Mouse (Mus musculus) CD8-positive naive resting alpha-beta T cell, adult 2 months (primary cell): Measurements from ENCODE around the gene Cd151.
"Not testable (repeated sequence)": the region's sequence is repeated elsewhere in the genome, so short reads cannot be mapped to it uniquely, and the experiment has no call there.

Source experiments
- DNase-seq, 2 experiments: peaks; one replicate each; pipeline ENCODE4 v3.0.0; 2022; ENCODE audit warnings: low read depth in 2 of 2, low spot score in 2 of 2

Gene Cd151

DNA sequence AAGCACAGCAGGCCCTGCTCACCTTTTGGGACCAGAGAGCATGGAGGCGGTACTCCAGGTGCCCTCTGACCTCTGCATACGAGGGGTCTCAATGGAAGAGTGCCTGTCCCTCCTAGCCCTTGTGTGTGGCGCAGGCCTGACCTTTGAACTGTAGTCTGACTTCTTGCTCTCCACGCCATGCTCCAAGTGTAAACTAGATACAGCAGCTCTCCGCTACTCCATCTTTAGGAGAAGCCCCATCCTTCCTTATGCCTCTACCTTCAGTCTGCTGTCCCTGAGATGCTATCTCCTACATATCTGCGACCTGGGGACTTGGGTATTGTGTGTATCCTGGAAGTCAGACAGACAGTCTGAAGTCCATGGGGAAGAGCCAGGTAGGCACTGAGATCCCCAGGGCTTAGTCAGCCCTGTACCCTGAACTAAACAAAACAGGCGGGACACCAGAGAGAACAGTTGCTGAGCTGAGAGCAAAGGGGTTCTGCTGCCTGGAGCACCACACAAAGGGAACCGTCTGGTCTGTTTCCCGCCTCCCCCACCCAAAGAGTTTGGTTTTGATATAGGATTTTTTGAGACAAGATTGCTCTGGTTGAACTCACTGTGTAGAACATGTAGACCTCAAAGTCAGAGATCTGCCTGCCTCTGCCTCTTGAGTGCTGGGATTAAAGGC lies 31.2 kb upstream of the Cd151 start:
- DNase-seq = no peak

DNA sequence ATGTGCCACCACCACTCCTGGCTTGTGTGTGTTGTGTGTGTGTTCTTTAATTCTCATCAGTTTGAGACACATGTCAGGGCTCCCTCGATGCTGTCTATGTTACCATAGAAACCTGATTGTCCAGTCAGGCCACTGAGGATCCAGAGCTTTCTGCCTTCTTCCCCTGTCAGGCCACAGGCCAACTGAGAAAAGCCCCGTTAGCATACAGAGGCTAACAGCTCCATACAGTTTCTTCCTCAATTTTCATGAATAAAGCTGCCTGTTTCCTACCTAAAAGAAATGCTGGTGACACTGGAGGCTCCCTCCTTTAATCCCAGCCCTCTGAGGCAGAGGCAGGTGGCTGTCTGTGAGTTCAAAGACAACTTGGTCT lies 30.7 kb upstream of the Cd151 start:
- no peak for DNase-seq

DNA sequence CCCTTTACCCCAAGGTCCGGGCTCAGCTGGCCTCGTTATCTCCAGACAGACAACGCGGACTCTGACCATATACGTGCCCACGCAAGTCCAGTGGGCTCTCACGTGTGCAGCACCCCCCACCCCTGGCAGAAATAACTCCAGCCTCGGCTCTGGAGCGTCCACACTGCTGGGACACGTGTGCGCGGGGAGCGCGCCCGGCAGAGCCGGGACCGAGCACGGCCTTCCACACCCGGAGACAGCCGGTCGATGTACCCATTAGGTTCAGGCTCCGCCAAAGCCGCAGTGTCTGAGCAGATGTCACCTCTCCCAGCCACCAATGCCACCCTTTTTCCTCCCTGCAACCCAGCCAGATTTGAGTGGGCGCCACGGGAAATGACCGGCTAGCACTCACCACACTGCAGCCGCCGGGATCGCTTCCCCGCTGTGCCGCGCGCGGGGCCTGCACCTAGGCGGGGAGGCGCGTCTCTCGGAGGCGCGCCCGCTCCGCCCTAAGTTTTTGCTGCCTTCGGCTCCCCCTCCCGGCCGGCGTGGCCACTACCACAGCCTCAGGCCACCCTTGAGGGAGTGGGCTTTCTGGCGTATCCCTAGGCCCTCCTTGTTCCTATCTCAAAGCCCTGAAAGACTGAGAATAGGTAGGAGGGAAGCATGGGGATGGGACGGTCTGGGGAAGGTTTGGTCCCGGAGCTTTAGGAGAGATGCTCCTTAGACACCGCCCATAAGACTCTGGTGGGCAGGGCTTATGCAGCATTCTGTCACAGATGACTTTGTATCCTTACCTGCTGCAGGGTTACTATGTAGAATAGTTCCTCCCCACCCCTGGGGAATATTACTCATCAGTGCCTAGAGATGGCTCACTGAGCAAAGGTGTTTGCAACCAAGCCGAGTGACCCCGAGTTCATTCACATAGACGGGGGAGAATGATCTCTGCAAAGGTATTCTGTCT lies 29.7 kb upstream of the Cd151 start, which contains the start of gene Slc25a22:
Gene Slc25a22, minus strand, starts transcription at position 715 of the 943 bp plus-strand sequence.
- peak; percentile 72 to 80 for DNase-seq

DNA sequence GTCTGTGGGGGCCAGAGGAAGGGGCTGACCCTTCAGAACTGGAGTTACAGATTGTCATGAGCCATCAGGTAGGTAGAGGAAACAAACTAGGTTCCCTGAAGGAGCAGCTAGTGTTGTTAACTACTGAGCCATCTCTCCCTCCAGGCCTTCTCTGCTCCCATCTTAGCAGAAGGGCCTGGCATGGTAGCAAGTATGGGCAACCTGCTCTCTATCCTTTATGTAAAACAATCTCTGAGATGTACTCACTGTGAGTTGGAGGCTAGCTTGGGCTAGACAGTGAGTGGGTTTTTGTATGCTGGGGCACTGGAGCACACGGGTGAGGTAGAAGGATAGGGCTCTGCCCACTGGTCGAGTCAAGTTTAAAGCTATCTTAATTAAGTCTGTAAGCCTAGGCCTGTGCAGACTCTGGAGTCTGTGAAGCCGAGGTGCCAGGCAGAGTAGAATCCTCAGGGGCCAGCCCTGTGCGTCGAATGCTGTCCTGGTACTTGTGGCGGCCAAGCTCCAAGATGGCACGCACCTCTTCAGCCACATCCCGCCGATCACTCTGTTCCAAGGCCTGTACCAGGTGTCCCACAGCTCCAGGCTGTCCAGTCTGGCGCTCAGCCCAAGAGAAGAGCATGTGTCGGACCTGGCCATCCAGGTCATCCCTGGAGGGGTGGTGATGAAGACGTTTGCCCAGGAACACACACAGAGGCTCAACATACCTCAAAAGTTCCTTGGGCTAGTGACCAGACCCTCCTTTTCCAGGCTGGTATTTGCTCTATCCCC lies 28.8 kb upstream of the Cd151 start:
- DNase-seq = no peak

DNA sequence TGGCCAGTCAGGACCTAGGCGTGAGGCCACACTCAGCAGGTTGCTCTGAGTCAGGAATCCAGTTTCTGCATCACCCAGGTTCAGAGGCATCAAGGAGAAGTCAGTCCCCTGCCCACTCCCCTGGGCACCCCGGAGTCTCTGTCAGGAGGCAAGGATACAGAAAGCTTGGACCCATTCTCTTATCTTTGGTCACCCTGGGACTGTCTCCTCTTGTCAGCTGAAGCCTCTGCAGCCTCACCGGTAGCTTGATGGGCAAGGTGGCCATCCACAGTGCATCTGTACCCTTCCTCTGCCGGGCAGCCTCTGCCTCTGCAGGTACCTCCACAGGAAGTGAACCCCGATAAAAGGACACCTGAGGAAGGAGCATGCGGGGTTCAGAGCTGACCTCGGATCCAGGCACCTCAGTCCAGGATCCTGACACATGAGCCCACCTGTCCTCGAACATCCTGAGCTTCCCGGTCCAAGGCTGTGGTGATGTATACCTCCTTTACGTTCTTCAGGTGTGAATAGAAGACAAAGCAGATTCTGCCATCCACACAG lies 28.0 kb upstream of the Cd151 start:
- no peak for DNase-seq

DNA sequence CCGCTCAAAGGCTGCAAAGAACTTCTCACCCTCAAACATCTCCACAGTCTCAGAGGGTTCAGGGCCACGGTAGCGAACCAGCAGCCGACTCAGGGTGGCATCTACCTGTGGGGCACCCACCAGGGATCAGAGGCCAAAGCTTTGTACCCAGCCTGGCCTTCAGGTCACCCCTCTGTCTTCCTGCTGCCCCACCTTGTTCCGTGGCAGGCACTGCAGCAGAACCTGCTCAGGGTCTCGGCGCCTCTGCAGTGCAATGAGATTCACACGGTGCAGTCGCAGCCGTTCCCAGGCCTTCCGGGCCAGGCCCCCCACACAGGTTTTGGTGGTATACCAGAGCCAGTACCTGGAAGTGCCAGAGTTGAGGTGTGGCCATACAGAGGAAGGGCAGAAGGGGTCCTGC lies 27.4 kb upstream of the Cd151 start:
- DNase-seq = no peak

DNA sequence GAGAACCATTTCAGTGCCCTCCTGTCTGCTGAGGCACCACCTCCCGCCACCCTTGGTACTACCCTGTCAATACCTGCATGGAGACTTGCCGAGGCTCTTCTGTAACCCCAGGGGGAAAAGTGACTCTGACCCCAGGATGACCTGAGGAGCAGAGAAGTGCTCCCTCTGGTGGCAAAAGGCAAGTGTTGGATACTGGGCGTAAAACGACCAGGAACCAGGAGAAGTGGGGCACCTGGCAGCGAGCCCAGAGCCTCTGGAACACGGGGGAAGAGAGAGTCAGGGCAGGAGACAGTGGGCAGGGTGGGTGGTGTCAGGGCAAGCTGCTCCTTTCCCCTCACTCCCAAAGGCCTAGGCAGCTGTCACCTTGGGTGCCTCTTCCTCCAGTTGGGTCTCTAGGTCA lies 26.6 kb upstream of the Cd151 start:
- no peak for DNase-seq

DNA sequence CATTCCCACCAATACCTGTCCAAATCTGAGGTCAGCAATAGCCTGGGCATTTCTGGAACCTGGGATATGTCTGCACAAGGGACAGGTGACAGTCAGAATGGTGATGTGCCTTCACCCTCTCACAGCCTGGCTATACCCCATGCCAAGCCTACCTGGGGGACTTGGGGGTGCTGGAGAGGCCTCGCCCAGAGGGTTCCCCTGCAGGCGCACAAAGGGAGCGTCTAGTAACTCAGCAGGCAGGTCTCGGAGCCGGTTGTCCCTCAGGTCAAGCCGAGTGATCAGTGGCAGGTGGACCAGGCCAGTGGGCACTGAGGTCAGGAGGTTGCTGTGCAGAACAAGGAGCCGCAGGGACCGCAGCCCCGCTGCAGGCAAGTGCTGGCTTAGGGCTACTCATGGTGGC lies 25.7 kb upstream of the Cd151 start:
- no peak for DNase-seq

DNA sequence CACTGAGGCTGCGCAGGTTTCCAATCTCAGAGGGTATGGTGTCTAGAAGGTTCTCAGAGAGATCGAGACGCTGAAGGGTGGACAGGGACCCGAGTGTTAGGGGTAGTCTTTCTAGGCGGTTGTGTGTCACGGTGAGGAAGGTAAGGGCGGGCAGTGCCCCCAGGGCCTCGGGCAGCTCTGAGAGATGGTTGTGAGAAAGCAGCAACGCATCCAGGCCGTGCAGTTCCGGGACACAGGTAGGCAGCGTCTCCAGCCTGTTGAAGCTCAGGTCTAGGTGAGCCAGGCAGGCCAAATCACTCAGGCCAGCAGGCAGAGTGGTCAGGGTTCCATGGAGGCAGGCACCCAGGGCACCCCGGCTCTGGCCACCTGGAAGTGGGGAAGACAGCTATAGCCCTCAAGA lies 25.0 kb upstream of the Cd151 start:
- no peak for DNase-seq

DNA sequence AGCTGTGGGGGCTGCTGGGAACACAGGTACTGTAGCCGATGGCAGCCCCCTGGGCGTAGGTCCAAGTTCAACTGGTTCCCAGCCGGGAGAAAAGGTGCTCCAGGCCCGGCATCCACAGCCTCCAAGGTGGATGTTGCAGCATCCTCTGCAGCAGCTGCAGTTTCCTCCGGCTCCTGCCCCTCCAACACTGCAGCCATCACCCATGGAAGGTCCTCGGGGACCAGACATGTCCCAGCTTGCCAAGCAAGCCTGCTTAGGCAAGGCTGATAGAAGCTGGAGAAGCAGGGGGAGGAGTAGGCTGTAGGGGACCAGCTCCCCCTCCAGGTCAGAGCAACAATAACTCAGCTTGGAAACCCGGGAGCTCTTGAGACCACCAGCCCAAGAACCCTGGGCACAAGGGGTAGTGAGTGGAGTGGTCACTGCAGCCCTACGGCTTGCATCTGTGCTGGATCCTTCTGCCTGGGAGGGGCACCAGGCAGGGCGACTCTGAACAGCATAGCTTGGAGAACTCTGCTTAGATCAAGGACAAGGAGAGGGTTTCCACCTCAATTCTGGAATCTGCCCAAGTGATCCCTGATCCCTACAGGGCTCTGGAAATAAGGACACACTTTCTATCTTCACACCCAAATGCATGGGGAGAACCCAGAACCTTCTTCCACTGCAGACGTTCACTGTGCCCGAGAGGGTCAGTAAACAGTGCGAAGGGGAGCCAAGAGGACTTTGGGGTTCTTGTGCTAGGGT lies 23.9 kb upstream of the Cd151 start:
- DNase-seq = no peak

DNA sequence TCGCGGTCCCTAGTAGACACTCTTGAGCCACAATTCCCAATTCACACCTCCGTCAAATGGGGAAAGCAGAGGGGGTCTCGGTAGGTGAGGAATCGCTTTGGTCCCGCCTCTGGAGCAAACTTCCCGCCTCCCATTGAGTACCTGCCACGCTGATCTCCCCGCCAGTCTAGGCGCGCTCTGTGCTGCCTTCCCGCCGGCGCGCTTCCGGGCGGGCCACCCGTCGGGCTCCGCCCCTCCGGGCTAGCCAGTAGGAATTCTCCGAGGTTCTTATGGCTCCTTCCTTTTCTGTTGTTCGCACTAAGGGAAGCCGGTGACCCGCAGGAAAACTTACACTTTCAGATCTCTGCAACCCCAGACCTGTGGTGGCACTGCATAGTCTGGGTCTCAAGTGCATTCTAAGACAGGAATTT lies 23.4 kb upstream of the Cd151 start, which contains the start of gene Pidd1:
Gene Pidd1, minus strand, starts transcription at position 198 of the 410 bp plus-strand sequence.
- no peak for DNase-seq

DNA sequence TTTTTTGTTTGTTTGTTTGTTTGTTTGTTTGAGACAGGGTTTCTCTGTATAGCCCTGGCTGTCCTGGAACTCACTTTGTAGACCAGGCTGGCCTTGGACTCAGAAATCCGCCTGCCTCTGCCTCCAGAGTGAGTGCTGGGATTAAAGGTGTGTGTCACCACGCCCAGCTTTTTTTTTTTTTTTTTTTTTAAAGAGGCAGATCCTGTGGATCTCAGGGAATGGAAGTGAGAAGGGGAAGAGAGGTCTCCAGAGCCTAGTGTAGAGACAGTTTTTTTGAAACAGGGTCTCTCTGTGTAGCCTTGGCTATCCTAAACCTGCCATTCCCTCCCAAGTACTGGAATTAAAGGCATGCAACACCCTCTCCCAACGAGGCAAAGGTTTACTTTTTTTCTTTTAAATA lies 20.8 kb upstream of the Cd151 start:
- not testable (repeated sequence) for DNase-seq

DNA sequence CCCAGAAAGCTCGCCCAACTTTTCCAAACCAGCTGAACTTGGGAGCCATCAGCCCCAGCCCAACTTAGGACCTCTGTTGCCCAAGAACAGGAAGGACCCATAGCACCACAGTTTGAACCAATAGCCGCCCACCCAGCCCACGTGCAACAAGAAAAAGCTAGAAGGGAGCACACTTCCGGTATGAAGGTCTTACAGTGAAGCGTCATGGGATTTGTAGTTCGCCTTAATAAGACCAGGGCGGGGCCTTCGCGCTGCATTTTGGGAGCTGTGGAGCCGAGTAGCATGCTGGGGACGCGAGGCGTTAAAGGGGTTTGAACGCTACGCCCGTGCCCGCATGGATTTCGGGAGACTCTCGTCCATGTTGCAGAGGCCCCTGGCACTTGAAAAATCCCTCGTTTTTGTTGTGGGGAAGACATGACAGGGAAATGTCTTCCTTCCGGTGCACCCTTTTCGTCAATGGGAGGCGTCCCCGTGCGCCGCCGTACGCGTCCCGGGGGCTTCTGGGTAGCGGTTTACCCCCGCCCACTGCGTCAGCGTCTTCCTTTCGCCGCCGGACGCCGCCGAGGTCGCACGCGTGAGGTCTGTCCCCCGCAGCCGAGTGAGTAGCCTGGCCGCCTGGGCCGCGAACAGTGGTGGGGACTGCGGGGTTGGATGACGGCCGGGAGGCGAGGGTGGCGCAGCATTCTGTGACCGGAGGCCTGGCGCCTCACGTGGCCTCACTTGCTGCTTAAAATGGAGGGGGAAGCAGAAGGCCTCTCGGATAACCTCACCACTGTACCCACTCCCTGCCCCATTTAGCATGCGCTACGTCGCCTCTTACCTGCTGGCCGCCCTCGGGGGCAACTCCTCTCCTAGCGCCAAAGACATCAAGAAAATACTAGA lies 19.8 kb upstream of the Cd151 start, which contains the start of gene Rplp2:
Gene Rplp2, plus strand, starts transcription at position 261 of the 882 bp plus-strand sequence.
- DNase-seq = peak; percentile 85 to 93

DNA sequence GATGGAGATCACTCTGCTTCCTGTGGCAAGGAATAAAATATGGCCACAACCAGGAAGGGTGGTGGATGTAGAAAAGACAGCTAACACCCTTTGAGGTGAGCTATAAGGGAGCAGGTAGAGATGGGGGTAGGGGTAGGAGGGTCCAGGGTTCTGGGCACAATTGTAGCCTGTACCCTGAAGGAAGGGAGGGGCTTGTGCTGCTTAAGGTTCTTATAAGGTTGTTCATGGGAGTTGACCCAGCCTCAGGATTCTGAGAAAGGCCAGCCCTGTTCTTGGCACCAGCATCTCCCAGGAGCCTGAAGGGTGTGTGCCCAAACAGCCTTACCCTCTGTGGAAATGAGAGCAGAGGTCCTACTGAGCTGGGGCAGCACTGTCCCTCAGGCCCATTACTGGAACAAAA lies 15.3 kb upstream of the Cd151 start:
- no peak for DNase-seq

DNA sequence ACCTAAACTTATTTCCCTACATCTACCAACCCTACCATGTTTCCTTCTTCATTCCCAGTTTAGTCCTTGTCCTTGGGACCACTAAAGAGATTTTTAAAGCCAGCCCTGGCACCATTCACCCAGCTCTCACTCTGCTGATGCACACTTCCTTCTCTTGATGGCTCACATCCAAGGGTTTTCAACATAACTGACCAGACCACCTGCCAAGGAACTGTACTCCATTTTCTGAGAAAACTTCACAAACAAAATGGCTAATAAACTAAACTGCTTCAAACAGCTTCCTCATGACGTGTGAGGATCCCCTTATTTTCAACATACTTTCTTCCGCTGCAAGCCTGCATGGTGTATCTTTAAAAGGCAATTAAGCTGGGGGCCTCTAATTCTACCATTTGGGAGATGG lies 13.6 kb upstream of the Cd151 start:
- no peak for DNase-seq

DNA sequence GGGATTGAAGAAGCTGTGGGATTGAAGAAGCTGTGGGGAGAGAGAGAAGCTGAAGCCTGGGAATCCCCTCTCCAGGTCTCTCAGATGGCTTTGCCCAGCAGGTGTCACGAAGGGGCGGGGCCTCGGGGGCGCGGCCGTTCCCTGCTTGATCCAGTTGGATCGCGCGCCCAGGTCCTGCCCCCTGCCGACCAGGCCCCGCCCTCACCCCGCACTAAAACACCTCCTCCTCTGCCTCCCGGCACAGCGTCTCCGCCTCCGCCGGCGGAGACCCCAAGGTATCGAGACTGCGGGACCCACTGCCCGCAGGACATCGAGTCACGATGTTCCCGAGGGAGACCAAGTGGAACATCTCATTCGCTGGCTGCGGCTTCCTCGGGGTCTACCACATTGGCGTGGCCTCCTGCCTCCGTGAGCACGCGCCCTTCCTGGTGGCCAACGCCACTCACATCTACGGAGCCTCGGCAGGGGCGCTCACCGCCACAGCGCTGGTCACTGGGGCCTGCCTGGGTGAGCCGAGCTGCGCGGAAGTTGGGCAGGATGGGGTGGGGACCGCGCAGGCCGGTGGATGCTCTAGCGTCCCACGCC lies 12.1 kb upstream of the Cd151 start, which contains the start of gene Pnpla2:
Gene Pnpla2, plus strand, starts transcription at position 232 of the 585 bp plus-strand sequence.
- DNase-seq = peak; percentile 83 to 90

DNA sequence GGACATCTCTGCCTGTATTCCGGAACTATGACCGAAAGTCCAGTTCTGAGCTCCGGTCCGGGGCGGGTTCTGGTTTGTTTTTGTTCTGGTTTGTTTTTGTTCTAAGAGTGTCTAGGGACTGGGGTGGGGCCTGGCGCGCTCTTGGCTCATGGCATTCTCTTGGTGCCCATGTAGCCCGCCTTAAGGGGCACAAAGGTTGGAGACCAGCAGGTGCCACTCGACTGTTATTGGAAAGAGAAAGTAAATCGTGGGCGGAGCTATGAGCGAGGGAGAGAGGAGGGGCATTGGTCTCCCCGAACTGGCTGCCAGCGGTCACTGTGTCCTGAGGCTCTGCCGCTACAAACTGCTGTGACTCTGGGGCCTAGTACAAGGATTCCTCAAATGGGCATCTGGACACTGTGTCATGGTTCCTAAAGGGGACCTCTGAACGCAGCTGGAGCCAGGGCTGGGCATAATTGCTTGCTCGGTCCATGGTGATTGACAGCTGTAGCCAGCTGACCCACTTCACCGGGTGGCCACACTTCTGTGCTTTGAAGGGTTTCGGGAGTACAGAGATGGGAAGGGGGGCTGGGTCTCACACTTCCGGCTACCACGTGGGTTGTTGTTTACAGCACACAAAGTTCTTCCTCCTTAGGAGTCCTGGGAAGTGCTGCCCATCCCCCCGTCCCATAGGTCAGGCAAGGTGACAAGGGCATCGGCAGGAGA lies 11.4 kb upstream of the Cd151 start:
- DNase-seq = no peak

DNA sequence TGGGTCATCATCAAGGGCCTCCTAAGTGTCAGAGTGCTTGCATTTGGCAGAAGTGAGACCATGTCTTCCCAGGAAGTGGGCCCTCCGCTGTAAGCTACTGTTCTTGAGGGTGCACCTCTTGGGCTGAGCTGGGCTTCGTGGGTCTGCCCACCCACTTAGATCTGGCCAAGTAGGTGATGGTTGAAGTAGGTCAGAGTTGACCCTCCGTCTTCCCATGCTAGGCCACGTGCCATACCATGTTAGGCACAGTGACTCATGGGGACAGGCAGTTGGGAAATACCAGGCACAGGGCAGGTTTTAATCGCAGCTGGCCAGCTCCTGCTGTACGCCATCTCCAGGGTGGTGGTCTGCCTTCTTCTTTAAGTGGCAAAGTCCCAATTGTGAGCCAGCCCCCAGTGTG lies 10.5 kb upstream of the Cd151 start:
- DNase-seq = no peak
